9 mouse cellular contexts compared by ENCODE assay signal in genomic region chr2:167687651-167688101, GRCm38 (mm10). TPM values are rescaled to one million over a fixed set of nuclear protein-coding genes. Genes with fewer than 3 reads are reported as not detected.
DNase-seq lines count a peak whose midpoint lies in the region; ATAC-seq and TF ChIP-seq lines count a peak whose summit lies in the region.
"Had no signal": no experiment of that assay in that cellular context is flagged by ENCODE, and none has a peak within 500 bp of the region (broad histone marks: within the 10 kb centered on the region; RNA-seq: fewer than 3 reads in every experiment).

No protein-coding gene starts in this region.

- no peak for TF ChIP-seq CTCF in stomach, postnatal 0 days (IDR thresholded peaks at IDR 0.05; ENCODE audit: low read depth)
- TF ChIP-seq CTCF in small intestine, adult 2 months (IDR thresholded peaks at IDR 0.05; ENCODE audit: extremely low read depth, insufficient read length, insufficient replicate concordance, low read depth, low read length), result no peak

- H3K36me3 ChIP-seq in hindbrain, embryonic 11.5 days (ENCODE audit: control insufficient read depth, insufficient read depth, low read length), result no peaks in the 10 kb centered on the region
- no peaks in the 10 kb centered on the region for H3K36me3 ChIP-seq in hindbrain, embryonic 13.5 days
- no peaks in the 10 kb centered on the region for H3K36me3 ChIP-seq in stomach, embryonic 16.5 days (ENCODE audit: control insufficient read depth, insufficient read depth, low read length)
- no peaks in the 10 kb centered on the region for H3K36me3 ChIP-seq in stomach, postnatal 0 days (ENCODE audit: control insufficient read depth, insufficient read depth, low read length)
- H3K36me3 ChIP-seq in intestine, embryonic 16.5 days (ENCODE audit: control insufficient read depth, insufficient read depth, low read length), result peaks cover 4% of the 10 kb centered on the region; the same call in 1 of the 2 replicates
- peaks cover 8% of the 10 kb centered on the region; the same call in 1 of the 2 replicates for H3K36me3 ChIP-seq in small intestine, adult 2 months (ENCODE audit: control insufficient read depth, insufficient read depth, low read length)
- H3K36me3 ChIP-seq in midbrain, embryonic 13.5 days, result no peaks in the 10 kb centered on the region
- H3K36me3 ChIP-seq: limb, embryonic 12.5 days had no signal

- ATAC-seq in hindbrain, embryonic 11.5 days (ENCODE audit: low FRiP score), result 0 out of 2 replicates have a peak, but pooled peaks have one; percentile 2
- no peak for ATAC-seq in hindbrain, embryonic 13.5 days (ENCODE audit: low FRiP score)
- no peak for ATAC-seq in stomach, embryonic 16.5 days (ENCODE audit: insufficient read depth, low FRiP score)
- ATAC-seq in stomach, postnatal 0 days (ENCODE audit: low FRiP score, low TSS enrichment), result no peak
- peak; percentile 10 for ATAC-seq in intestine, embryonic 16.5 days
- ATAC-seq in midbrain, embryonic 13.5 days, result no peak

- TF ChIP-seq EP300 in stomach, postnatal 0 days (optimal IDR thresholded peaks at IDR 0.05), result no peak

- no peak overlapping the region for H3K9ac ChIP-seq in hindbrain, embryonic 11.5 days (ENCODE audit: low read depth, low read length)
- no peak overlapping the region for H3K9ac ChIP-seq in hindbrain, embryonic 13.5 days
- peak overlapping the region; percentile 94; the same call in 1 of the 2 replicates for H3K9ac ChIP-seq in stomach, embryonic 16.5 days (ENCODE audit: low read length)
- no peak overlapping the region for H3K9ac ChIP-seq in stomach, postnatal 0 days (ENCODE audit: low read length)
- H3K9ac ChIP-seq in intestine, embryonic 16.5 days (ENCODE audit: low read depth, low read length), result peak overlapping the region; percentile 92
- H3K9ac ChIP-seq in midbrain, embryonic 13.5 days (replicated peaks), result no peak overlapping the region

- WGBS in hindbrain, embryonic 11.5 days, result 52% methylated on average over 11 of the region's 11 CpGs
- 46% methylated on average over 11 of the region's 11 CpGs for WGBS in hindbrain, embryonic 13.5 days
- 53% methylated on average over 11 of the region's 11 CpGs for WGBS in stomach, embryonic 16.5 days
- WGBS in stomach, postnatal 0 days, result 61% methylated on average over 11 of the region's 11 CpGs
- 46% methylated on average over 11 of the region's 11 CpGs for WGBS in intestine, embryonic 16.5 days
- WGBS in small intestine, adult 2 months, result 38% methylated on average over 11 of the region's 11 CpGs
- WGBS in midbrain, embryonic 13.5 days, result 55% methylated on average over 11 of the region's 11 CpGs

- H3K27me3 ChIP-seq in hindbrain, embryonic 11.5 days (ENCODE audit: control insufficient read depth, insufficient read depth, low read length), result peaks cover 39% of the 10 kb centered on the region
- peaks cover 77% of the 10 kb centered on the region for H3K27me3 ChIP-seq in hindbrain, embryonic 13.5 days
- no peaks in the 10 kb centered on the region for H3K27me3 ChIP-seq in stomach, embryonic 16.5 days (ENCODE audit: control insufficient read depth, insufficient read depth, low read length)
- no peaks in the 10 kb centered on the region for H3K27me3 ChIP-seq in stomach, postnatal 0 days (ENCODE audit: control insufficient read depth, insufficient read depth, low read length)
- H3K27me3 ChIP-seq in intestine, embryonic 16.5 days (replicated peaks; ENCODE audit: control insufficient read depth, insufficient read depth, low read length), result no peaks in the 10 kb centered on the region
- H3K27me3 ChIP-seq in small intestine, adult 2 months (ENCODE audit: control insufficient read depth, insufficient read depth, low read length), result no peaks in the 10 kb centered on the region
- peaks cover 69% of the 10 kb centered on the region for H3K27me3 ChIP-seq in midbrain, embryonic 13.5 days

- H3K4me2 ChIP-seq in hindbrain, embryonic 11.5 days (replicated peaks; ENCODE audit: low read depth, low read length), result no peak overlapping the region
- no peak overlapping the region for H3K4me2 ChIP-seq in hindbrain, embryonic 13.5 days
- no peak overlapping the region for H3K4me2 ChIP-seq in stomach, embryonic 16.5 days (ENCODE audit: low read depth, low read length)
- H3K4me2 ChIP-seq in stomach, postnatal 0 days (replicated peaks; ENCODE audit: low read depth), result no peak overlapping the region
- H3K4me2 ChIP-seq in intestine, embryonic 16.5 days (ENCODE audit: low read depth, low read length), result peak overlapping the region; percentile 87
- no peak overlapping the region for H3K4me2 ChIP-seq in midbrain, embryonic 13.5 days (replicated peaks)

- H3K4me1 ChIP-seq in hindbrain, embryonic 11.5 days (replicated peaks; ENCODE audit: control insufficient read depth, insufficient read depth, low read length), result peaks cover 4% of the 10 kb centered on the region; the same call in 1 of the 2 replicates
- peaks cover 21% of the 10 kb centered on the region for H3K4me1 ChIP-seq in hindbrain, embryonic 13.5 days (replicated peaks)
- H3K4me1 ChIP-seq in stomach, embryonic 16.5 days (ENCODE audit: control insufficient read depth, insufficient read depth, low read length), result peaks cover 22% of the 10 kb centered on the region
- H3K4me1 ChIP-seq in stomach, postnatal 0 days (replicated peaks; ENCODE audit: control insufficient read depth, insufficient read depth), result no peaks in the 10 kb centered on the region
- H3K4me1 ChIP-seq in intestine, embryonic 16.5 days (ENCODE audit: control insufficient read depth, insufficient read depth, low read length), result peaks cover 28% of the 10 kb centered on the region
- peaks cover 30% of the 10 kb centered on the region for H3K4me1 ChIP-seq in small intestine, adult 2 months (ENCODE audit: control insufficient read depth, insufficient read depth, insufficient read length, low read length)
- H3K4me1 ChIP-seq in midbrain, embryonic 13.5 days (replicated peaks), result peaks cover 11% of the 10 kb centered on the region

- no peak overlapping the region for H3K4me3 ChIP-seq in hindbrain, embryonic 11.5 days (ENCODE audit: low read depth, low read length)
- H3K4me3 ChIP-seq in hindbrain, embryonic 13.5 days, result no peak overlapping the region
- H3K4me3 ChIP-seq in stomach, embryonic 16.5 days (replicated peaks; ENCODE audit: low read length), result no peak overlapping the region
- no peak overlapping the region for H3K4me3 ChIP-seq in stomach, postnatal 0 days (ENCODE audit: low read depth, low read length)
- H3K4me3 ChIP-seq in intestine, embryonic 16.5 days (ENCODE audit: low read length), result 0 out of 2 replicates have a peak overlapping the region, but pooled peaks have one; percentile 85
- peak overlapping the region; percentile 91; the same call in 1 of the 2 replicates for H3K4me3 ChIP-seq in small intestine, adult 2 months (ENCODE audit: low read depth, low read length)
- no peak overlapping the region for H3K4me3 ChIP-seq in midbrain, embryonic 13.5 days (replicated peaks)

- H3K27ac ChIP-seq in hindbrain, embryonic 11.5 days (ENCODE audit: low read depth, low read length), result no peak overlapping the region
- no peak overlapping the region for H3K27ac ChIP-seq in hindbrain, embryonic 13.5 days
- no peak overlapping the region for H3K27ac ChIP-seq in stomach, embryonic 16.5 days (ENCODE audit: low read length)
- H3K27ac ChIP-seq in stomach, postnatal 0 days (replicated peaks), result no peak overlapping the region
- H3K27ac ChIP-seq in intestine, embryonic 16.5 days (ENCODE audit: low read length), result peak overlapping the region; percentile 95
- H3K27ac ChIP-seq in small intestine, adult 2 months (ENCODE audit: insufficient read depth, low read depth, low read length), result peak overlapping the region; percentile 13; the same call in 1 of the 2 replicates
- no peak overlapping the region for H3K27ac ChIP-seq in midbrain, embryonic 13.5 days
- H3K27ac ChIP-seq: limb, embryonic 12.5 days had no signal

- DNase-seq in hindbrain, embryonic 11.5 days (ENCODE audit: low spot score), result no peak
- no peak for DNase-seq in stomach, postnatal 0 days (ENCODE audit: low spot score)
- no peak for DNase-seq in right cerebral cortex, postnatal 4 days

- no peaks in the 10 kb centered on the region for H3K9me3 ChIP-seq in hindbrain, embryonic 11.5 days (ENCODE audit: control insufficient read depth, low read length)
- H3K9me3 ChIP-seq in hindbrain, embryonic 13.5 days, result no peaks in the 10 kb centered on the region
- H3K9me3 ChIP-seq in stomach, embryonic 16.5 days (replicated peaks; ENCODE audit: control insufficient read depth, low read length), result no peaks in the 10 kb centered on the region
- no peaks in the 10 kb centered on the region for H3K9me3 ChIP-seq in stomach, postnatal 0 days (ENCODE audit: control insufficient read depth, low read length)
- no peaks in the 10 kb centered on the region for H3K9me3 ChIP-seq in intestine, embryonic 16.5 days (ENCODE audit: control insufficient read depth, low read length)
- H3K9me3 ChIP-seq in midbrain, embryonic 13.5 days, result no peaks in the 10 kb centered on the region
- H3K9me3 ChIP-seq: limb, embryonic 12.5 days had no signal

- no peak for TF ChIP-seq POLR2A in small intestine, adult 2 months (IDR thresholded peaks at IDR 0.05; ENCODE audit: low read depth, low read length)

RNA-seq across cellular contexts. Expression of gene Cebpb, which starts 1.0 kb away (rescaled TPM):
- polyA plus RNA-seq in hindbrain, embryonic 11.5 days (2014; fragmentation: Nextera tagmentation; extraction: Ambion mirVana), result 1.5 and 3.1 TPM in 2 replicates
- polyA plus RNA-seq in hindbrain, embryonic 13.5 days (2015; fragmentation: Nextera tagmentation; extraction: Ambion mirVana), result 0.60 and 0.88 TPM in 2 replicates
- 0.69 and 0.92 TPM in 2 replicates for polyA plus RNA-seq in stomach, embryonic 16.5 days (2015; fragmentation: Nextera tagmentation; extraction: Ambion mirVana)
- polyA plus RNA-seq in stomach, postnatal 0 days (2015; fragmentation: Nextera tagmentation; extraction: Ambion mirVana), result 55.0 and 60.2 TPM in 2 replicates
- 0.65 and 0.93 TPM in 2 replicates for polyA plus RNA-seq in intestine, embryonic 16.5 days (2015; fragmentation: Nextera tagmentation; extraction: Ambion mirVana)
- 194 and 386 TPM in 2 replicates for polyA plus RNA-seq in small intestine, adult 2 months (2012; rRNA removed)
- 0.20 TPM in 1 of 2 replicates, not detected in the other for polyA plus RNA-seq in midbrain, embryonic 13.5 days (2015; fragmentation: Nextera tagmentation; extraction: Ambion mirVana)

RNA-seq across cellular contexts. Expression of gene Tmem189, which starts 1.9 kb away (rescaled TPM):
- polyA plus RNA-seq in hindbrain, embryonic 11.5 days (2014; fragmentation: Nextera tagmentation; extraction: Ambion mirVana), result 27.5 and 34.0 TPM in 2 replicates
- polyA plus RNA-seq in hindbrain, embryonic 13.5 days (2015; fragmentation: Nextera tagmentation; extraction: Ambion mirVana), result 30.8 and 33.5 TPM in 2 replicates
- polyA plus RNA-seq in stomach, embryonic 16.5 days (2015; fragmentation: Nextera tagmentation; extraction: Ambion mirVana), result 35.7 and 36.8 TPM in 2 replicates
- 74.6 and 85.7 TPM in 2 replicates for polyA plus RNA-seq in stomach, postnatal 0 days (2015; fragmentation: Nextera tagmentation; extraction: Ambion mirVana)
- 28.6 and 33.7 TPM in 2 replicates for polyA plus RNA-seq in intestine, embryonic 16.5 days (2015; fragmentation: Nextera tagmentation; extraction: Ambion mirVana)
- 28.0 and 105 TPM in 2 replicates for polyA plus RNA-seq in small intestine, adult 2 months (2012; rRNA removed)
- 27.1 and 28.0 TPM in 2 replicates for polyA plus RNA-seq in midbrain, embryonic 13.5 days (2015; fragmentation: Nextera tagmentation; extraction: Ambion mirVana)

RNA-seq across cellular contexts. Expression of gene Gm20431, which starts 26.4 kb away (rescaled TPM):
- 4.0 and 8.4 TPM in 2 replicates for polyA plus RNA-seq in hindbrain, embryonic 11.5 days (2014; fragmentation: Nextera tagmentation; extraction: Ambion mirVana)
- polyA plus RNA-seq in hindbrain, embryonic 13.5 days (2015; fragmentation: Nextera tagmentation; extraction: Ambion mirVana), result 10.0 and 11.0 TPM in 2 replicates
- 9.2 TPM in 1 of 2 replicates, not detected in the other for polyA plus RNA-seq in stomach, embryonic 16.5 days (2015; fragmentation: Nextera tagmentation; extraction: Ambion mirVana)
- 13.4 and 14.1 TPM in 2 replicates for polyA plus RNA-seq in stomach, postnatal 0 days (2015; fragmentation: Nextera tagmentation; extraction: Ambion mirVana)
- polyA plus RNA-seq in intestine, embryonic 16.5 days (2015; fragmentation: Nextera tagmentation; extraction: Ambion mirVana), result 2.0 and 3.2 TPM in 2 replicates
- 0.10 TPM in 1 of 2 replicates, not detected in the other for polyA plus RNA-seq in small intestine, adult 2 months (2012; rRNA removed)
- 9.8 and 11.2 TPM in 2 replicates for polyA plus RNA-seq in midbrain, embryonic 13.5 days (2015; fragmentation: Nextera tagmentation; extraction: Ambion mirVana)

RNA-seq across cellular contexts. Expression of gene Ube2v1, which starts 55.8 kb away (rescaled TPM):
- 237 and 257 TPM in 2 replicates for polyA plus RNA-seq in hindbrain, embryonic 11.5 days (2014; fragmentation: Nextera tagmentation; extraction: Ambion mirVana)
- 310 and 311 TPM in 2 replicates for polyA plus RNA-seq in hindbrain, embryonic 13.5 days (2015; fragmentation: Nextera tagmentation; extraction: Ambion mirVana)
- polyA plus RNA-seq in stomach, embryonic 16.5 days (2015; fragmentation: Nextera tagmentation; extraction: Ambion mirVana), result 267 and 298 TPM in 2 replicates
- polyA plus RNA-seq in stomach, postnatal 0 days (2015; fragmentation: Nextera tagmentation; extraction: Ambion mirVana), result 234 and 253 TPM in 2 replicates
- polyA plus RNA-seq in intestine, embryonic 16.5 days (2015; fragmentation: Nextera tagmentation; extraction: Ambion mirVana), result 273 and 293 TPM in 2 replicates
- polyA plus RNA-seq in small intestine, adult 2 months (2012; rRNA removed), result 58.0 and 89.8 TPM in 2 replicates
- 298 and 301 TPM in 2 replicates for polyA plus RNA-seq in midbrain, embryonic 13.5 days (2015; fragmentation: Nextera tagmentation; extraction: Ambion mirVana)

Comparison
In these comparisons a context has a peak if more than half of its experiments do, and no peak if none do; other contexts are left out.
1. ATAC-seq: peak in hindbrain, embryonic 11.5 days (single experiment) and intestine, embryonic 16.5 days (single experiment); none in hindbrain, embryonic 13.5 days (single experiment), stomach, embryonic 16.5 days (single experiment), stomach, postnatal 0 days (single experiment) and midbrain, embryonic 13.5 days (single experiment).
2. H3K9ac ChIP-seq: peak in stomach, embryonic 16.5 days (single experiment) and intestine, embryonic 16.5 days (single experiment); none in hindbrain, embryonic 11.5 days (single experiment), hindbrain, embryonic 13.5 days (single experiment), stomach, postnatal 0 days (single experiment) and midbrain, embryonic 13.5 days (single experiment).
3. RNA of gene Cebpb, which starts 1.0 kb away (polyA plus RNA-seq): 194 to 386 TPM in small intestine, adult 2 months and 55.0 to 60.2 TPM in stomach, postnatal 0 days; 1.5 to 3.1 TPM in hindbrain, embryonic 11.5 days, 0.69 to 0.92 TPM in stomach, embryonic 16.5 days, 0.60 to 0.88 TPM in hindbrain, embryonic 13.5 days, 0.65 to 0.93 TPM in intestine, embryonic 16.5 days and 0.20 TPM in midbrain, embryonic 13.5 days; every median in the first group is over 10 times any median in the second.
4. H3K27ac ChIP-seq: peak in intestine, embryonic 16.5 days (single experiment) and small intestine, adult 2 months (single experiment); none in hindbrain, embryonic 11.5 days (single experiment), hindbrain, embryonic 13.5 days (single experiment), stomach, embryonic 16.5 days (single experiment), stomach, postnatal 0 days (single experiment) and midbrain, embryonic 13.5 days (single experiment).
5. H3K4me3 ChIP-seq: peak in intestine, embryonic 16.5 days (single experiment) and small intestine, adult 2 months (single experiment); none in hindbrain, embryonic 11.5 days (single experiment), hindbrain, embryonic 13.5 days (single experiment), stomach, embryonic 16.5 days (single experiment), stomach, postnatal 0 days (single experiment) and midbrain, embryonic 13.5 days (single experiment).